ENCODE assay signal across 12 mouse cellular contexts in the genomic region with DNA sequence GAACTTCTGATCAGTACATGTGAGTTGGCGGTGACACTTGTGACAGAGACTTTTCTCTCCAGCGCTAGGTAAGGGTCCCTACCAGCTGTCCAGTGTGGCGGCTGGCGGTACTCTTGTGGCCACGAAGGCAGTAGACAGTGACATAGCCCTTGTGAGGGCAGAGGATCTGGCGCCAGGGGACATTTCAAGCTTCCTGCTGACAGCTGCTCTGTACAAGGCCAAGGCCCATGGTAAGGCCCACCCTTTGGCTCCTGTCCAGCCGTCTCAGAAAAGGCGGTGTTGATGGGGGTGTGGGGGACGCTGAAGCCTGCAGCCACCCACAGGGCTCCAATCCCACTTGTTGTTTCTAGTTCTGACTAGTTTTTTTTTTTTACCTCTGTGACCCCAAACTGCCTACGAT. TPM values are rescaled to one million over a fixed set of nuclear protein-coding genes. Genes with fewer than 3 reads are reported as not detected.
DNase-seq lines count a peak whose midpoint lies in the region; ATAC-seq and TF ChIP-seq lines count a peak whose summit lies in the region.
"Had no signal": no experiment of that assay in that cellular context is flagged by ENCODE, and none has a peak within 500 bp of the region (broad histone marks: within the 10 kb centered on the region; RNA-seq: fewer than 3 reads in every experiment).

No protein-coding gene starts in this region.

- peaks cover 61% of the 10 kb centered on the region for H3K27me3 ChIP-seq in heart, embryonic 11.5 days (ENCODE audit: control insufficient read depth, insufficient read depth, low read length)

- H3K9ac ChIP-seq in heart, embryonic 11.5 days (ENCODE audit: low read depth, low read length): no peak overlapping the region

- 0 out of 2 replicates have a peak, but pooled peaks have one; percentile 22 for ATAC-seq in heart, embryonic 11.5 days (replicated peaks; ENCODE audit: insufficient number of reproducible peaks, low FRiP score, low TSS enrichment)
- ATAC-seq in erythroid progenitor cell, adult 5-6 weeks (replicated peaks; ENCODE audit: low FRiP score, poor library complexity, severe bottlenecking): no peak
- ATAC-seq: forebrain, embryonic 16.5 days had no signal

- TF ChIP-seq CTCF in brain, embryonic 14.5 days (IDR thresholded peaks at IDR 0.05; ENCODE audit: borderline replicate concordance, extremely low read depth, insufficient read depth, insufficient read length): no peak

- DNase-seq in heart, adult 11 months: no peak
- peak; percentile 3 to 8 for DNase-seq in kidney, postnatal 36 days
- no peak for DNase-seq in kidney, adult 11 months
- DNase-seq in adrenal gland, adult 2 months: peak; percentile 68
- DNase-seq in brain, embryonic 14.5 days (ENCODE audit: low read depth): peak; percentile 43
- DNase-seq in cerebellum, adult 9-10 months: no peak
- DNase-seq: thymus, postnatal 25 days had no signal

- H3K4me1 ChIP-seq in heart, embryonic 11.5 days (ENCODE audit: control insufficient read depth, insufficient read depth, low read length): no peaks in the 10 kb centered on the region

- no peak overlapping the region for H3K4me3 ChIP-seq in heart, embryonic 11.5 days (ENCODE audit: low read depth, low read length)

- WGBS in heart, embryonic 11.5 days (ENCODE audit: insufficient replicate concordance): 73% methylated on average over 10 of the region's 10 CpGs

- no peaks in the 10 kb centered on the region for H3K36me3 ChIP-seq in heart, embryonic 11.5 days (ENCODE audit: control insufficient read depth, insufficient read depth, low read length)

- H3K27ac ChIP-seq in heart, embryonic 11.5 days (ENCODE audit: low read depth, low read length): no peak overlapping the region
- H3K27ac ChIP-seq: macrophage had no signal

- no peak for TF ChIP-seq POLR2A in brain, embryonic 14.5 days (IDR thresholded peaks at IDR 0.05; ENCODE audit: borderline replicate concordance, extremely low read depth, insufficient read depth, insufficient read length, poor library complexity, severe bottlenecking)

- no peaks in the 10 kb centered on the region for H3K9me3 ChIP-seq in heart, embryonic 11.5 days (replicated peaks; ENCODE audit: control insufficient read depth, low read length)

- no peak overlapping the region for H3K4me2 ChIP-seq in heart, embryonic 11.5 days

RNA-seq across cellular contexts. Expression of a gene that starts 42.9 kb away (rescaled TPM):
- not detected in 2 replicates for polyA plus RNA-seq in heart, embryonic 11.5 days (2014; fragmentation: Nextera tagmentation; extraction: Ambion mirVana)
- 1 to 10 TPM in 1 of 2 experiments, not detected in 1; 1.5 TPM for total RNA-seq in adrenal gland, adult 2 months (2021)
- polyA plus RNA-seq in adrenal gland, adult 2 months (2012; rRNA removed): 0.04 and 0.16 TPM in 2 replicates
- 0.06 and 0.22 TPM in 2 replicates for polyA plus RNA-seq in brain, embryonic 14.5 days (2012; rRNA removed)
- total RNA-seq in erythroid progenitor cell, adult 5-6 weeks (2015; ENCODE audit: low replicate concordance): not detected in 2 replicates
- total RNA-seq in erythroid progenitor cell, adult 5-6 weeks (2017; ENCODE audit: low replicate concordance): not detected in 2 replicates
- polyA plus RNA-seq: forebrain, embryonic 16.5 days; macrophage; neural tube, embryonic 11.5 days had no signal

RNA-seq across cellular contexts. Expression of a gene that starts 45.4 kb away (rescaled TPM):
- 1.7 and 2.0 TPM in 2 replicates for polyA plus RNA-seq in heart, embryonic 11.5 days (2014; fragmentation: Nextera tagmentation; extraction: Ambion mirVana)
- 1 to 10 TPM; 1.6 to 1.8 TPM for total RNA-seq in adrenal gland, adult 2 months (2021)
- polyA plus RNA-seq in adrenal gland, adult 2 months (2012; rRNA removed): 0.06 TPM in 1 of 2 replicates, not detected in the other
- 0.79 and 1.2 TPM in 2 replicates for polyA plus RNA-seq in brain, embryonic 14.5 days (2012; rRNA removed)
- total RNA-seq in erythroid progenitor cell, adult 5-6 weeks (2015; ENCODE audit: low replicate concordance): not detected in 2 replicates
- not detected in 2 replicates for total RNA-seq in erythroid progenitor cell, adult 5-6 weeks (2017; ENCODE audit: low replicate concordance)
- polyA plus RNA-seq: macrophage had no signal

Comparison
In these comparisons a context has a peak if more than half of its experiments do, and no peak if none do; other contexts are left out.
1. DNase-seq: peak in kidney, postnatal 36 days (2 of 2), adrenal gland, adult 2 months (single experiment) and brain, embryonic 14.5 days (single experiment); none in heart, adult 11 months (single experiment), kidney, adult 11 months (single experiment) and cerebellum, adult 9-10 months (single experiment).